Mouse (Mus musculus): ENCODE data around the gene Lmbr1l. TPM values are rescaled to one million over a fixed set of nuclear protein-coding genes. Genes with fewer than 3 reads are reported as not detected.

The Lmbr1l gene
- total and polyA plus RNA-seq, 3 experiments, result 7.0 to 17.3 TPM; not detected in 1

GRCm38 (mm10) chr15:98948382-98948781 is 30.4 kb upstream of the Lmbr1l start:
- no peak overlapping the region for H3K9ac ChIP-seq (ENCODE audit: control insufficient read depth, low read depth, low read length, poor library complexity, severe bottlenecking)
- peaks cover 4 to 5% of the 10 kb centered on the region in 2 experiments for H3K4me1 ChIP-seq (ENCODE audit: control insufficient read depth in 1 of 2, insufficient read depth in 2 of 2, low read length in 2 of 2)
- H3K4me3 ChIP-seq (ENCODE audit: control insufficient read depth in 1 of 2, insufficient read depth in 1 of 2, low read depth in 2 of 2, low read length in 2 of 2), result no peak overlapping the region
- no peaks in the 10 kb centered on the region for H3K9me3 ChIP-seq (replicated peaks; ENCODE audit: insufficient read depth, low read length)
- H3K27ac ChIP-seq (ENCODE audit: control insufficient read depth, low read depth, low read length), result no peak overlapping the region
- TF ChIP-seq POLR2AphosphoS5 (IDR thresholded peaks at IDR 0.05; ENCODE audit: borderline replicate concordance, low read depth, low read length) (no peak), BHLHE40 (IDR thresholded peaks at IDR 0.05; ENCODE audit: borderline replicate concordance, low read depth, low read length) (no peak), USF2 (IDR thresholded peaks at IDR 0.05; ENCODE audit: borderline replicate concordance in 1 of 2, insufficient read depth in 1 of 2, low read depth in 1 of 2, low read length in 2 of 2) (no peak), ZMIZ1 (IDR thresholded peaks at IDR 0.05; ENCODE audit: low read depth, low read length) (no peak), E2F4 (IDR thresholded peaks at IDR 0.05; ENCODE audit: borderline replicate concordance, low read depth, low read length) (no peak), TCF12 (IDR thresholded peaks at IDR 0.05; ENCODE audit: low read depth, low read length) (no peak), SIN3A (IDR thresholded peaks at IDR 0.05; ENCODE audit: low read length) (no peak), RCOR1 (IDR thresholded peaks at IDR 0.05; ENCODE audit: low read depth, low read length) (no peak), MEF2A (IDR thresholded peaks at IDR 0.05; ENCODE audit: extremely low read depth, insufficient replicate concordance, low read depth, low read length, poor library complexity, severe bottlenecking) (no peak)
- no peaks in the 10 kb centered on the region; the same call in 1 of the 2 replicates for H3K79me2 ChIP-seq (ENCODE audit: control insufficient read depth, insufficient read depth, low read length, poor library complexity)
- no peaks in the 10 kb centered on the region for H3K27me3 ChIP-seq (ENCODE audit: control insufficient read depth in 1 of 2, insufficient read depth in 2 of 2, low read length in 2 of 2)
- peaks cover 0 to 7% of the 10 kb centered on the region in 2 experiments; a peak in 2 of 4 replicates for H3K36me3 ChIP-seq (ENCODE audit: control insufficient read depth in 1 of 2, insufficient read depth in 2 of 2, low read length in 2 of 2)
- no peak for DNase-seq (ENCODE audit: low read depth, low spot score)

DNA sequence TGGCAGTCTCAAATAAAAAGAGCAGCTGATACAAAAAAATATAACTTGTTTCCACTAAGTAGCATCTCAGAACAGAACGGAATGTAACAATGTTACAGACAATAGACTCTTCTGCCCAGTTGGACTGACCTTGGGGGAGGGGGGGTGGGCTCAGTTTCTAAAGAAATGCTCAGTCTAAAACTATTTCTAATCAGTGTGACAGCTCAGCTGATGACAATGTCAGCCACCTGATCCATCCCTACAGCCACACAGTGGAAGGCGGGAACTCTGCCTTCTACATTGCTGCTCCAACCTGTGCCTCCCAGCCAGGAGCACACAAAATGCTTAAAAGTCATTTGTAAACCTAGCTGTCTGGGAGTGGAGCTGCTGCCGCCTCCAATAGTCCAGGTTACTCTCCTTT is 29.9 kb upstream of the Lmbr1l start:
- peaks cover 0 to 7% of the 10 kb centered on the region in 2 experiments; a peak in 2 of 4 replicates for H3K36me3 ChIP-seq (ENCODE audit: control insufficient read depth in 1 of 2, insufficient read depth in 2 of 2, low read length in 2 of 2)
- DNase-seq (ENCODE audit: low read depth, low spot score), result no peak
- H3K79me2 ChIP-seq (ENCODE audit: control insufficient read depth, insufficient read depth, low read length, poor library complexity), result no peaks in the 10 kb centered on the region
- H3K27ac ChIP-seq (ENCODE audit: control insufficient read depth, low read depth, low read length), result no peak overlapping the region
- no peak overlapping the region for H3K4me3 ChIP-seq (ENCODE audit: control insufficient read depth in 1 of 2, insufficient read depth in 1 of 2, low read depth in 2 of 2, low read length in 2 of 2)
- H3K9me3 ChIP-seq (replicated peaks; ENCODE audit: insufficient read depth, low read length), result no peaks in the 10 kb centered on the region
- peaks cover 4 to 5% of the 10 kb centered on the region in 2 experiments for H3K4me1 ChIP-seq (ENCODE audit: control insufficient read depth in 1 of 2, insufficient read depth in 2 of 2, low read length in 2 of 2)
- no peak for TF ChIP-seq SIN3A (IDR thresholded peaks at IDR 0.05; ENCODE audit: low read length)
- TF ChIP-seq MEF2A (IDR thresholded peaks at IDR 0.05; ENCODE audit: extremely low read depth, insufficient replicate concordance, low read depth, low read length, poor library complexity, severe bottlenecking), result no peak
- TF ChIP-seq USF2 (IDR thresholded peaks at IDR 0.05; ENCODE audit: borderline replicate concordance in 1 of 2, insufficient read depth in 1 of 2, low read depth in 1 of 2, low read length in 2 of 2), result no peak
- TF ChIP-seq SMC3 (IDR thresholded peaks at IDR 0.05; ENCODE audit: low read depth, low read length), result no peak
- no peak for TF ChIP-seq MAX (IDR thresholded peaks at IDR 0.05; ENCODE audit: low read length)
- no peak for TF ChIP-seq UBTF (IDR thresholded peaks at IDR 0.05; ENCODE audit: borderline replicate concordance, insufficient read depth, low read depth, low read length)
- no peak for TF ChIP-seq E2F4 (IDR thresholded peaks at IDR 0.05; ENCODE audit: borderline replicate concordance, low read depth, low read length)
- no peaks in the 10 kb centered on the region for H3K27me3 ChIP-seq (ENCODE audit: control insufficient read depth in 1 of 2, insufficient read depth in 2 of 2, low read length in 2 of 2)
- H3K9ac ChIP-seq (ENCODE audit: control insufficient read depth, low read depth, low read length, poor library complexity, severe bottlenecking), result no peak overlapping the region

DNA sequence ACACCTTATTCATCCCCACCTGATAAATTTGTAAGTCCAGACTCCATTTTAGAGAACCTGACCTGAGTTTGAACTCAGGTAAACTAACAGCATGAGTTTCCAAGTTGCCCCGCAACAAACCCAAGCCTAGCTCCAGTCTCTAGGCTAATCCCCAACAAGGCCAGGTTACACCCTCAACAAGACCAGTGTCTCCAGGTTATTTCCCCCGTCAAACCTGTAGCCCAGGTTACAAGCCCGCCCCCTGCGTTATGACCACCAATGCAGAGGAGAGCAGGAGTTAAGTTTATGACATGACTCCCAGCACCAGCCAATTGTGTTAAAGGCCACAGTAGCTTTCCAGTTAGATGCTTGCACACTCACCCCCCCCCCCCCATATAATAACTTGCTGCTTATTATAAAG is 25.1 kb upstream of the Lmbr1l start:
- H3K79me2 ChIP-seq (ENCODE audit: control insufficient read depth, insufficient read depth, low read length, poor library complexity), result no peaks in the 10 kb centered on the region
- H3K27me3 ChIP-seq (ENCODE audit: control insufficient read depth in 1 of 2, insufficient read depth in 2 of 2, low read length in 2 of 2), result no peaks in the 10 kb centered on the region
- H3K9me3 ChIP-seq (replicated peaks; ENCODE audit: insufficient read depth, low read length), result no peaks in the 10 kb centered on the region
- no peak overlapping the region for H3K9ac ChIP-seq (ENCODE audit: control insufficient read depth, low read depth, low read length, poor library complexity, severe bottlenecking)
- DNase-seq (ENCODE audit: low read depth, low spot score), result no peak
- no peaks in the 10 kb centered on the region for H3K4me1 ChIP-seq (ENCODE audit: control insufficient read depth in 1 of 2, insufficient read depth in 2 of 2, low read length in 2 of 2)
- no peaks in the 10 kb centered on the region for H3K36me3 ChIP-seq (ENCODE audit: control insufficient read depth in 1 of 2, insufficient read depth in 2 of 2, low read length in 2 of 2)
- H3K4me3 ChIP-seq (ENCODE audit: control insufficient read depth in 1 of 2, insufficient read depth in 1 of 2, low read depth in 2 of 2, low read length in 2 of 2), result no peak overlapping the region
- H3K27ac ChIP-seq (ENCODE audit: control insufficient read depth, low read depth, low read length), result no peak overlapping the region
- TF ChIP-seq TAL1 (IDR thresholded peaks at IDR 0.05; ENCODE audit: low read length), result no peak
- no peak for TF ChIP-seq MAZ (IDR thresholded peaks at IDR 0.05; ENCODE audit: low read depth, low read length)
- no peak for TF ChIP-seq MXI1 (IDR thresholded peaks at IDR 0.05; ENCODE audit: low read depth, low read length)
- no peak for TF ChIP-seq JUND (IDR thresholded peaks at IDR 0.05; ENCODE audit: low read depth, low read length)

All from MEL (cell line).